Comparison of ENCODE assay signal across 8 mouse cellular contexts in genomic region chr17:36826002-36826401, GRCm38 (mm10). TPM values are rescaled to one million over a fixed set of nuclear protein-coding genes. Genes with fewer than 3 reads are reported as not detected.
DNase-seq lines count a peak whose midpoint lies in the region; ATAC-seq lines count a peak whose summit lies in the region.
"Not testable (repeated sequence)": the region's sequence is repeated elsewhere in the genome, so short reads cannot be mapped to it uniquely, and the experiment has no call there.

No protein-coding gene starts in this region.

- not testable (repeated sequence) for H3K9me3 ChIP-seq in hindbrain, embryonic 10.5 days; neural tube, embryonic 15.5 days (replicated peaks)

- H3K36me3 ChIP-seq in hindbrain, embryonic 10.5 days; neural tube, embryonic 15.5 days: not testable (repeated sequence)

- H3K27ac ChIP-seq in hindbrain, embryonic 10.5 days; neural tube, embryonic 15.5 days (replicated peaks): not testable (repeated sequence)

- not testable (repeated sequence) for H3K27me3 ChIP-seq in hindbrain, embryonic 10.5 days (ENCODE audit: insufficient read depth, poor library complexity, severe bottlenecking); neural tube, embryonic 15.5 days (replicated peaks)

- not testable (repeated sequence) for H3K9ac ChIP-seq in neural tube, embryonic 15.5 days (replicated peaks)

- not testable (repeated sequence) for H3K4me1 ChIP-seq in hindbrain, embryonic 10.5 days (replicated peaks); neural tube, embryonic 15.5 days

- peak; percentile 89 for ATAC-seq in neural tube, embryonic 15.5 days (ENCODE audit: low FRiP score)

- H3K4me2 ChIP-seq in neural tube, embryonic 15.5 days = peak overlapping the region; percentile 50

- not testable (repeated sequence) for H3K4me3 ChIP-seq in hindbrain, embryonic 10.5 days; neural tube, embryonic 15.5 days (replicated peaks)

- 14% methylated on average over 5 of the region's 5 CpGs for WGBS in hindbrain, embryonic 10.5 days
- 11% methylated on average over 5 of the region's 5 CpGs for WGBS in neural tube, embryonic 15.5 days

- peak; percentile 83 for DNase-seq in ES-CJ7 (ENCODE audit: low read depth, low spot score)
- DNase-seq in cerebellum, adult 8-10 months = peak; percentile 83
- peak; percentile 41 for DNase-seq in forelimb bud, embryonic 11.5 days (ENCODE audit: low read depth, low spot score)
- DNase-seq in hindbrain, embryonic 10.5 days (ENCODE audit: low spot score) = peak; percentile 46
- peak; percentile 81 to 85 for DNase-seq in layer of hippocampus, adult 8-10 months (ENCODE audit: low spot score in 2 of 2)
- peak; percentile 81 to 88 for DNase-seq in lung, adult 18-20 months
- peak; percentile 91 for DNase-seq in testis, postnatal 10 days (ENCODE audit: low spot score)

RNA-seq across cellular contexts. Expression of gene Trim26, which starts 10.9 kb away (rescaled TPM):
- 47.2 and 48.2 TPM in 2 replicates for polyA plus RNA-seq in hindbrain, embryonic 10.5 days (2016; fragmentation: Nextera tagmentation; extraction: Ambion mirVana)
- total RNA-seq in layer of hippocampus, adult 8-10 months (2022) = 10 to 100 TPM; 22.1 to 26.5 (median 23.2) TPM
- 51.2 and 52.0 TPM in 2 replicates for polyA plus RNA-seq in neural tube, embryonic 15.5 days (2015; fragmentation: Nextera tagmentation; extraction: Ambion mirVana)

RNA-seq across cellular contexts. Expression of gene H2-M10.6, which starts 14.0 kb away (rescaled TPM):
- polyA plus RNA-seq in hindbrain, embryonic 10.5 days (2016; fragmentation: Nextera tagmentation; extraction: Ambion mirVana) = not detected in 2 replicates
- total RNA-seq in layer of hippocampus, adult 8-10 months (2022) = not detected
- not detected in 2 replicates for polyA plus RNA-seq in neural tube, embryonic 15.5 days (2015; fragmentation: Nextera tagmentation; extraction: Ambion mirVana)

RNA-seq across cellular contexts. Expression of gene Trim15, which starts 41.0 kb away (rescaled TPM):
- polyA plus RNA-seq in hindbrain, embryonic 10.5 days (2016; fragmentation: Nextera tagmentation; extraction: Ambion mirVana) = 0.14 and 0.36 TPM in 2 replicates
- total RNA-seq in layer of hippocampus, adult 8-10 months (2022) = not detected
- 0.73 and 0.82 TPM in 2 replicates for polyA plus RNA-seq in neural tube, embryonic 15.5 days (2015; fragmentation: Nextera tagmentation; extraction: Ambion mirVana)

RNA-seq across cellular contexts. Expression of gene Trim10, which starts 43.4 kb away (rescaled TPM):
- polyA plus RNA-seq in hindbrain, embryonic 10.5 days (2016; fragmentation: Nextera tagmentation; extraction: Ambion mirVana) = 6.7 and 7.3 TPM in 2 replicates
- total RNA-seq in layer of hippocampus, adult 8-10 months (2022) = not detected
- polyA plus RNA-seq in neural tube, embryonic 15.5 days (2015; fragmentation: Nextera tagmentation; extraction: Ambion mirVana) = 1.4 and 1.9 TPM in 2 replicates

RNA-seq across cellular contexts. Expression of gene H2-M10.5, which starts 53.3 kb away (rescaled TPM):
- not detected in 2 replicates for polyA plus RNA-seq in hindbrain, embryonic 10.5 days (2016; fragmentation: Nextera tagmentation; extraction: Ambion mirVana)
- not detected for total RNA-seq in layer of hippocampus, adult 8-10 months (2022)
- not detected in 2 replicates for polyA plus RNA-seq in neural tube, embryonic 15.5 days (2015; fragmentation: Nextera tagmentation; extraction: Ambion mirVana)

Comparison
In these comparisons a context has a peak if more than half of its experiments do, and no peak if none do; other contexts are left out.
1. DNase-seq: peak in every context shown above with its lines; median percentile 91 in testis, postnatal 10 days; 84 in lung, adult 18-20 months; 83 in ES-CJ7; 83 in cerebellum, adult 8-10 months; 83 in layer of hippocampus, adult 8-10 months; 46 in hindbrain, embryonic 10.5 days; 41 in forelimb bud, embryonic 11.5 days.